Mouse (Mus musculus) megakaryocyte, embryonic 14.5 days (primary cell): Measurements from ENCODE around the gene Nbeal2.
"Not testable (repeated sequence)": the region's sequence is repeated elsewhere in the genome, so short reads cannot be mapped to it uniquely, and the experiment has no call there.

Experiments
- FLI1 ChIP-seq: IDR thresholded peaks from 2 replicates; pipeline ENCODE4 v1.6.1; 2012; ENCODE audit warnings: low read length, inconsistent platforms, mixed read lengths
- GATA1 ChIP-seq: IDR thresholded peaks from 3 replicates; pipeline ENCODE4 v1.6.1; 2012; ENCODE audit warnings: mixed read lengths, low read length, inconsistent platforms, borderline replicate concordance

DNA sequence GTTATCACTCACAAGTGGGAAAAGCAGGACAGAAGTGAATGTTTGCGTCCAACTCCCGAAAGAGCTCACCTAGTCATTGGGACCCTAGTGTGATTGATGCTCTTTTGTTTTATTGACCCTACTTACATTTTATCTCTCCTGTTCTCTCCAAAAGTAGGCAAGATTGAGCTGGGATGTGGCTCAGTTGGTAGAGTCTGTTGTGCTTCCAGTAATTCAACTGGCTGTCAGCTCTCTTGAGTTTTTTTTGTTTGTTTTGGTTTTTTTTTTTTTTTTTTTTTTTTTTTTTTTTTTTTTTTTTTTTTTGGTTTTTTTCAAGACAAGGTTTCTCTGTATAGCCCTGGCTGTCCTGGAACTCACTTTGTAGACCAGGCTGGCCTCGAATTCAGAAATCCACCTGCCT lies 28.7 kb upstream of the Nbeal2 start:
- not testable (repeated sequence) for TF ChIP-seq GATA1, FLI1
